Mouse (Mus musculus): ENCODE measurements at regions not wholly inside any gene's neighbourhood (a gene's known extent, or its start where the extent isn't known, plus 50 kb on each side); places are given as distances from the start of the nearest gene placed in this dataset.

DNA sequence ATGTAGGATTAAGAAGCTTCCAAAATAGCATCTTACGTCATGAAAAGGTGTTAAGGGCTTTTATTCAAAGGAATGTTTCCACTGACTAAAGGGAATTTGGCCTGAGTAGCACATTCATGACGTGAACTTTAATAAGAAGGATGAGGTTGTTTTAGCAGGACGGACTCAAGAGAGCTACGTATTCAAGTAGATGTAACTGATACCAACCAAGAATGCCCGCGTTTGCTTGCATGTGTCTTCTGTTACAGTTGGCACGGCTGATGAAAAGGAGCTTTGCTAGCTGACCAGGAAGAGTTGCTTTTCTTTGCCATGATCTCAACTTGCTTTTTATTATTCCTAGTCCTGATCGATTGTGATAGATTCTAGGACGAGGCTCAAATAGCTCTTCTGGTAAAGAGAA lies 559.4 kb upstream of the Adamts5 start:
- Histone ChIP-seq H3K27ac (ENCODE audit: insufficient read depth, low read depth) (no peak overlapping the region), H3K79me2 (replicated peaks; ENCODE audit: control insufficient read depth, extremely low read depth, insufficient read depth, poor library complexity, severe bottlenecking) (no peaks in the 10 kb centered on the region), H3K4me3 (replicated peaks in 1 of 3; ENCODE audit: low read depth in 2 of 3, low read length in 2 of 3, poor library complexity in 1 of 3) (no peak overlapping the region), H3K27me3 (replicated peaks) (no peaks in the 10 kb centered on the region), H3K4me2 (ENCODE audit: insufficient read depth, low read depth, poor library complexity, severe bottlenecking) (no peak overlapping the region), H3K4me1 (ENCODE audit: control insufficient read depth in 1 of 2, insufficient read depth in 2 of 2) (no peaks in the 10 kb centered on the region), H3K9me3 (replicated peaks; ENCODE audit: low read length) (no peaks in the 10 kb centered on the region), H3K9ac (ENCODE audit: insufficient read depth, low read depth) (no peak overlapping the region), H3K36me3 (replicated peaks in 1 of 2; ENCODE audit: control insufficient read depth in 1 of 2, insufficient read depth in 1 of 2, low read length in 1 of 2) (no peaks in the 10 kb centered on the region)
- in situ Hi-C loops (cut with MboI; ENCODE audit: low pct_ligation_motif_present, low pct_unique_long_range_greater_than_20kb, low sequenced_read_pairs) (no loop called here), dilution Hi-C loops (cut with MboI; ENCODE audit: extremely low pct_ligation_motif_present, extremely low pct_unique_long_range_greater_than_20kb, low sequenced_read_pairs) (no loop called here)
- no peak for TF ChIP-seq ETS1 (conservative IDR thresholded peaks at IDR 0.05; ENCODE audit: low read depth, low read length)
- no peak for TF ChIP-seq JUND (conservative IDR thresholded peaks at IDR 0.05; ENCODE audit: low read depth, low read length)
- TF ChIP-seq HCFC1 (IDR thresholded peaks at IDR 0.05; ENCODE audit: low read depth, low read length): no peak
- TF ChIP-seq RCOR1 (conservative IDR thresholded peaks at IDR 0.05; ENCODE audit: low read depth, low read length): no peak
- no peak for TF ChIP-seq SMC3 (IDR thresholded peaks at IDR 0.05; ENCODE audit: low read depth, low read length)
- no peak for TF ChIP-seq ZNF384 (IDR thresholded peaks at IDR 0.05; ENCODE audit: low read depth, low read length)
- TF ChIP-seq MYC (IDR thresholded peaks at IDR 0.05; ENCODE audit: low read depth, low read length): no peak
- no peak for TF ChIP-seq MAFK (IDR thresholded peaks at IDR 0.05; ENCODE audit: insufficient replicate concordance, low read length)
- no peak for TF ChIP-seq CTCF (conservative IDR thresholded peaks at IDR 0.05 in 1 of 2, IDR thresholded peaks at IDR 0.05 in 1 of 2; ENCODE audit: low read depth in 2 of 2, low read length in 2 of 2)
- TF ChIP-seq TCF12 (IDR thresholded peaks at IDR 0.05; ENCODE audit: low read depth, low read length): no peak
- no peak for TF ChIP-seq PAX5 (IDR thresholded peaks at IDR 0.05; ENCODE audit: low read length)
- TF ChIP-seq UBTF (IDR thresholded peaks at IDR 0.05; ENCODE audit: low read depth, low read length): no peak
- TF ChIP-seq MAX (IDR thresholded peaks at IDR 0.05; ENCODE audit: low read length): no peak
- no peak for TF ChIP-seq IRF4 (IDR thresholded peaks at IDR 0.05; ENCODE audit: low read depth, low read length)
- TF ChIP-seq BHLHE40 (IDR thresholded peaks at IDR 0.05; ENCODE audit: low read depth, low read length): no peak
- TF ChIP-seq ZKSCAN1 (IDR thresholded peaks at IDR 0.05; ENCODE audit: borderline replicate concordance, low read depth, low read length): no peak
- no peak for DNase-seq (ENCODE audit: extremely low read depth)

DNA sequence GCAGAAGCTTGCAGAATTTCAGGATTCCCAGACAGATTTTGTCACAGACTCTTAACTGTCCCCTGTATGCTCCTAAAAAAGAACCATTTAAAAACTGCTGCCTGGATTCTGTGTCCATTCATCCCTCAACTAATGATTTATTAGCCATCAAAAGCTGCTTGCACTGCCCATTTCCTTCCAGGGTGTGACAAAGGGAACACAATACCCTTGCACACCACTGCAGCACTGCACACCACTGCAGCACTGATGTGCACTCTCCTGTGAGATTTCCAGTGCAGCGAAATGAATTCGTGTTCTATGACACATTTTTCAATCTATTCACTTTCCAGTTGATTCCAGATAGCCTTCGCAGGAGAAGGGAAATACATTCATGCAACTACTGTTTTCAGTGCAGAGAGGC lies 555.0 kb upstream of the Adamts5 start:
- in situ Hi-C loops (cut with MboI; ENCODE audit: low pct_ligation_motif_present, low pct_unique_long_range_greater_than_20kb, low sequenced_read_pairs) (no loop called here), dilution Hi-C loops (cut with MboI; ENCODE audit: extremely low pct_ligation_motif_present, extremely low pct_unique_long_range_greater_than_20kb, low sequenced_read_pairs) (no loop called here)
- Histone ChIP-seq H3K4me3 (replicated peaks in 1 of 3; ENCODE audit: low read depth in 2 of 3, low read length in 2 of 3, poor library complexity in 1 of 3) (no peak overlapping the region), H3K36me3 (replicated peaks in 1 of 2; ENCODE audit: control insufficient read depth in 1 of 2, insufficient read depth in 1 of 2, low read length in 1 of 2) (no peaks in the 10 kb centered on the region), H3K9me3 (replicated peaks; ENCODE audit: low read length) (no peaks in the 10 kb centered on the region), H3K79me2 (replicated peaks; ENCODE audit: control insufficient read depth, extremely low read depth, insufficient read depth, poor library complexity, severe bottlenecking) (no peaks in the 10 kb centered on the region), H3K27ac (ENCODE audit: insufficient read depth, low read depth) (no peak overlapping the region), H3K4me2 (ENCODE audit: insufficient read depth, low read depth, poor library complexity, severe bottlenecking) (no peak overlapping the region), H3K9ac (ENCODE audit: insufficient read depth, low read depth) (no peak overlapping the region), H3K4me1 (ENCODE audit: control insufficient read depth in 1 of 2, insufficient read depth in 2 of 2) (no peaks in the 10 kb centered on the region), H3K27me3 (replicated peaks) (no peaks in the 10 kb centered on the region)
- TF ChIP-seq MYC (IDR thresholded peaks at IDR 0.05; ENCODE audit: low read depth, low read length): no peak
- no peak for TF ChIP-seq UBTF (IDR thresholded peaks at IDR 0.05; ENCODE audit: low read depth, low read length)
- TF ChIP-seq ZNF384 (IDR thresholded peaks at IDR 0.05; ENCODE audit: low read depth, low read length): no peak
- no peak for TF ChIP-seq MEF2A (IDR thresholded peaks at IDR 0.05; ENCODE audit: borderline replicate concordance, low read depth, low read length)
- TF ChIP-seq RAD21 (IDR thresholded peaks at IDR 0.05; ENCODE audit: low read depth, low read length): no peak
- no peak for TF ChIP-seq NELFE (IDR thresholded peaks at IDR 0.05; ENCODE audit: low read depth, low read length)
- TF ChIP-seq POLR2A (IDR thresholded peaks at IDR 0.05; ENCODE audit: low read depth, low read length): no peak
- no peak for TF ChIP-seq NRF1 (IDR thresholded peaks at IDR 0.05; ENCODE audit: low read depth, low read length)
- no peak for TF ChIP-seq GABPA (IDR thresholded peaks at IDR 0.05; ENCODE audit: insufficient replicate concordance, low read depth, low read length)
- no peak for TF ChIP-seq ETS1 (conservative IDR thresholded peaks at IDR 0.05; ENCODE audit: low read depth, low read length)
- DNase-seq (ENCODE audit: extremely low read depth): no peak

Data from CH12.LX (cell line).